Mouse (Mus musculus) left cerebral cortex, adult 2 months (tissue): ENCODE results near the gene Lpin2. TPM values are rescaled to one million over a fixed set of nuclear protein-coding genes. Genes with fewer than 3 reads are reported as not detected.
A peak's percentile ranks its signal among the peaks of the same experiment; 100 is the strongest.

Experiments used
- DNase-seq, 2 experiments: peaks; one replicate each; pipeline ENCODE4 v3.0.0; 2021 to 2022; ENCODE audit warnings: low spot score in 2 of 2, mixed read lengths in 1 of 2; ENCODE audit errors: extremely low spot score in 1 of 2
- H3K27ac ChIP-seq: fragments of 200-600 bp; 2 replicates; pipeline ENCODE4 v1.8.1; 2022
- H3K4me3 ChIP-seq: fragments of 200-600 bp; 2 replicates; pipeline ENCODE4 v1.8.1; 2022
- CTCF ChIP-seq: fragments of 200-600 bp; IDR thresholded peaks from 2 replicates; pipeline ENCODE4 v1.8.1; 2022; ENCODE audit warnings: antibody characterized with exemption, mild to moderate bottlenecking, moderate library complexity
- intact Hi-C: fragments of 180-260 bp; cut with DNase I; formaldehyde crosslinking; loops from one replicate; pipeline ENCODE4 v1.15.1; 2025
- total RNA-seq, 2 experiments: library from RNA; stranded (reverse); gene quantifications; 2 replicates each; pipeline ENCODE4 v1.2.3; 2021

Gene Lpin2
- total RNA-seq, 2 experiments from 2014 or later = 85.2 to 86.5 TPM

- Histone ChIP-seq H3K4me3 (no peak overlapping the region), H3K27ac (0 out of 2 replicates have a peak overlapping the region, but pooled peaks have one; percentile 26)
- no peak for TF ChIP-seq CTCF
- no peak for DNase-seq
- intact Hi-C loops = no loop called here
Observed at GRCm38 (mm10) chr17:71177949-71178348, 4.4 kb upstream of the Lpin2 start.

GRCm38 (mm10) chr17:71178530-71179181 lies 3.7 kb upstream of the Lpin2 start:
- intact Hi-C loops = no loop called here
- no peak for DNase-seq
- Histone ChIP-seq H3K4me3 (no peak overlapping the region), H3K27ac (peak overlapping the region; percentile 26; the same call in 1 of the 2 replicates)
- TF ChIP-seq CTCF = no peak

GRCm38 (mm10) chr17:71179551-71180309 lies 2.6 kb upstream of the Lpin2 start:
- DNase-seq = no peak
- H3K27ac ChIP-seq = no peak overlapping the region
- H3K4me3 ChIP-seq = no peak overlapping the region
- intact Hi-C loops = no loop called here
- no peak for TF ChIP-seq CTCF

- H3K4me3 ChIP-seq = no peak overlapping the region
- DNase-seq = no peak
- no peak overlapping the region for H3K27ac ChIP-seq
- no peak for TF ChIP-seq CTCF
- intact Hi-C loops = no loop called here
Observed at GRCm38 (mm10) chr17:71180601-71181000, 1.8 kb upstream of the Lpin2 start.

GRCm38 (mm10) chr17:71182871-71183656 lies 704 bp downstream of the Lpin2 start:
- TF ChIP-seq CTCF = no peak
- peak overlapping the region; percentile 86 for H3K27ac ChIP-seq
- intact Hi-C loops = loop anchor here (2.0 kb wide), 2 partner anchors 58 to 180 kb away; partner anchors contain the start of genes Myl12a and Myom1
- DNase-seq = peak; percentile 92 to 95
- peak overlapping the region; percentile 79 for H3K4me3 ChIP-seq

GRCm38 (mm10) chr17:71183657-71184261 lies 1.4 kb downstream of the Lpin2 start:
- peak overlapping the region; percentile 79 for H3K4me3 ChIP-seq
- peak overlapping the region; percentile 86 for H3K27ac ChIP-seq
- TF ChIP-seq CTCF = no peak
- DNase-seq = peak; percentile 25 to 42
- intact Hi-C loops = loop anchor here (2.0 kb wide), 2 partner anchors 59 to 181 kb away; partner anchors contain the start of genes Myl12a and Myom1

GRCm38 (mm10) chr17:71184356-71185111 lies 2.2 kb downstream of the Lpin2 start:
- peak; percentile 24 to 35 for DNase-seq
- peak overlapping the region; percentile 86 for H3K27ac ChIP-seq
- TF ChIP-seq CTCF = no peak
- intact Hi-C loops = no loop called here
- peak overlapping the region; percentile 79 for H3K4me3 ChIP-seq

- no peak for DNase-seq
- peak overlapping the region; percentile 79 for H3K4me3 ChIP-seq
- TF ChIP-seq CTCF = no peak
- H3K27ac ChIP-seq = no peak overlapping the region
- intact Hi-C loops = no loop called here
Observed at GRCm38 (mm10) chr17:71185368-71185767, 3.0 kb downstream of the Lpin2 start.

GRCm38 (mm10) chr17:71190589-71190988 lies 8.2 kb downstream of the Lpin2 start:
- no peak for DNase-seq
- Histone ChIP-seq H3K4me3 (no peak overlapping the region), H3K27ac (no peak overlapping the region; the same call in 1 of the 2 replicates)
- no peak for TF ChIP-seq CTCF
- intact Hi-C loops = no loop called here

GRCm38 (mm10) chr17:71191063-71191462 lies 8.7 kb downstream of the Lpin2 start:
- Histone ChIP-seq H3K27ac (no peak overlapping the region; the same call in 1 of the 2 replicates), H3K4me3 (no peak overlapping the region)
- no peak for TF ChIP-seq CTCF
- DNase-seq = no peak
- intact Hi-C loops = no loop called here
